Mouse (Mus musculus): ENCODE measurements at regions not wholly inside any gene's neighbourhood (a gene's known extent, or its start where the extent isn't known, plus 50 kb on each side); places are given as distances from the start of the nearest gene placed in this dataset.
"Not testable (repeated sequence)": the region's sequence is repeated elsewhere in the genome, so short reads cannot be mapped to it uniquely, and the experiment has no call there.

- Histone ChIP-seq H3K36me3 (ENCODE audit: control insufficient read depth, insufficient read depth, low read length) (no peaks in the 10 kb centered on the region), H3K9me3 (ENCODE audit: control insufficient read depth, low read length) (no peaks in the 10 kb centered on the region), H3K4me1 (ENCODE audit: control insufficient read depth in 2 of 2, insufficient read depth in 2 of 2, low read length in 2 of 2) (no peaks in the 10 kb centered on the region), H3K27me3 (ENCODE audit: control insufficient read depth, insufficient read depth, low read length) (no peaks in the 10 kb centered on the region), H3K4me2 (ENCODE audit: low read length) (no peak overlapping the region), H3K4me3 (ENCODE audit: control insufficient read depth in 1 of 2, insufficient read depth in 1 of 2, low read depth in 1 of 2, low read length in 2 of 2) (no peak overlapping the region), H3K27ac (replicated peaks in 1 of 2; ENCODE audit: control insufficient read depth in 1 of 2, insufficient read depth in 1 of 2, low read depth in 2 of 2, low read length in 2 of 2) (no peak overlapping the region), H3K9ac (ENCODE audit: low read length) (no peak overlapping the region)
- ATAC-seq (ENCODE audit: insufficient number of reproducible peaks, insufficient read depth, low FRiP score, low read depth), result no peak
- WGBS, result 80% methylated on average over 1 of the region's 1 CpGs
Observed at GRCm38 (mm10) chr11:16619736-16620135, 111.5 kb upstream of the Sec61g start.

- Histone ChIP-seq H3K9me3 (ENCODE audit: control insufficient read depth, low read length) (no peaks in the 10 kb centered on the region), H3K27me3 (ENCODE audit: control insufficient read depth, insufficient read depth, low read length) (no peaks in the 10 kb centered on the region), H3K4me3 (ENCODE audit: control insufficient read depth in 1 of 2, insufficient read depth in 1 of 2, low read depth in 1 of 2, low read length in 2 of 2) (no peak overlapping the region), H3K4me2 (ENCODE audit: low read length) (no peak overlapping the region), H3K4me1 (ENCODE audit: control insufficient read depth in 2 of 2, insufficient read depth in 2 of 2, low read length in 2 of 2) (no peaks in the 10 kb centered on the region; a peak in 1 of 4 replicates), H3K9ac (ENCODE audit: low read length) (no peak overlapping the region), H3K27ac (replicated peaks in 1 of 2; ENCODE audit: control insufficient read depth in 1 of 2, insufficient read depth in 1 of 2, low read depth in 2 of 2, low read length in 2 of 2) (no peak overlapping the region), H3K36me3 (ENCODE audit: control insufficient read depth, insufficient read depth, low read length) (no peaks in the 10 kb centered on the region)
- no peak for ATAC-seq (ENCODE audit: insufficient number of reproducible peaks, insufficient read depth, low FRiP score, low read depth)
- WGBS, result 63% methylated on average over 2 of the region's 2 CpGs
Observed at GRCm38 (mm10) chr11:16623694-16624093, 115.4 kb upstream of the Sec61g start.

DNA sequence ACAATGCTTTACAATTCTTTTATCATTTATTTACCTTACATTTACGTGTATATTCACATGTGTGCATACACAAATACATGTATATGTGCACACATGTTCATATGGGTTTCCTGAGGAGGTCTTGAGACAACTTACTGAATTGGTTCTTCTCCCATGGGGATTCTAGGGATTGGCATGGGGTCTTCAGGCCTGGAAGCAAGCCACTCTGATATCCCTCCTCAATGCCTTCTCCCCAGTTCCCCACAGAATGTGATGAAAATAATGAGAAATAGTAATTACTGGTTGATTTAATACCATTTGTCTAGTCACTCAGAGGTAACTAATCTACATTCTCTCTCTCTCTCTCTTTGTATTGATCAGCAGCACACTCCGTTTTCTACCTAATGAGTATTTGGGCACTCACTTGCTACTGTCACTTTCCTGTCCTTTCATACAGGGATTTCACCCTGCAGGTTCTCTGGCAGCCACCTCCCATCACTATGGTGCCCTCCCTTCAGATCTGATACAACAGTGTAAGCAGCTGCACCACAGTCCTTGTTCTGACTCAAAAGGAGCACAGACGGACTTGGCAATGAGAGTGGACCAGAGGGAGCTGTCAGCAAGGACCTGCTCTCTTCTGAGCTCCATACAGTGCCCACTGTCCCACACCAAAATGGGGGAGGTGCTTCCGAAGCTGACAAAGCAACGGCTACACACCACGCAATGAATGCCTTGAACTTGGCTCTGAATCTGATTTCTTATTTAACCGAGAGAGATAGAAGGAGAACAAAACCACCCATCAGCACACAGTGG, 119.2 kb upstream of the Sec61g start:
- H3K4me2 ChIP-seq (ENCODE audit: low read length), result no peak overlapping the region
- no peaks in the 10 kb centered on the region for H3K9me3 ChIP-seq (ENCODE audit: control insufficient read depth, low read length)
- H3K36me3 ChIP-seq (ENCODE audit: control insufficient read depth, insufficient read depth, low read length), result no peaks in the 10 kb centered on the region
- no peaks in the 10 kb centered on the region; a peak in 1 of 4 replicates for H3K4me1 ChIP-seq (ENCODE audit: control insufficient read depth in 2 of 2, insufficient read depth in 2 of 2, low read length in 2 of 2)
- no peak for ATAC-seq (ENCODE audit: insufficient number of reproducible peaks, insufficient read depth, low FRiP score, low read depth)
- H3K9ac ChIP-seq (ENCODE audit: low read length), result no peak overlapping the region
- H3K27me3 ChIP-seq (ENCODE audit: control insufficient read depth, insufficient read depth, low read length), result no peaks in the 10 kb centered on the region
- H3K27ac ChIP-seq (replicated peaks in 1 of 2; ENCODE audit: control insufficient read depth in 1 of 2, insufficient read depth in 1 of 2, low read depth in 2 of 2, low read length in 2 of 2), result no peak overlapping the region
- WGBS, result 62% methylated on average over 7 of the region's 7 CpGs
- no peak overlapping the region for H3K4me3 ChIP-seq (ENCODE audit: control insufficient read depth in 1 of 2, insufficient read depth in 1 of 2, low read depth in 1 of 2, low read length in 2 of 2)

DNA sequence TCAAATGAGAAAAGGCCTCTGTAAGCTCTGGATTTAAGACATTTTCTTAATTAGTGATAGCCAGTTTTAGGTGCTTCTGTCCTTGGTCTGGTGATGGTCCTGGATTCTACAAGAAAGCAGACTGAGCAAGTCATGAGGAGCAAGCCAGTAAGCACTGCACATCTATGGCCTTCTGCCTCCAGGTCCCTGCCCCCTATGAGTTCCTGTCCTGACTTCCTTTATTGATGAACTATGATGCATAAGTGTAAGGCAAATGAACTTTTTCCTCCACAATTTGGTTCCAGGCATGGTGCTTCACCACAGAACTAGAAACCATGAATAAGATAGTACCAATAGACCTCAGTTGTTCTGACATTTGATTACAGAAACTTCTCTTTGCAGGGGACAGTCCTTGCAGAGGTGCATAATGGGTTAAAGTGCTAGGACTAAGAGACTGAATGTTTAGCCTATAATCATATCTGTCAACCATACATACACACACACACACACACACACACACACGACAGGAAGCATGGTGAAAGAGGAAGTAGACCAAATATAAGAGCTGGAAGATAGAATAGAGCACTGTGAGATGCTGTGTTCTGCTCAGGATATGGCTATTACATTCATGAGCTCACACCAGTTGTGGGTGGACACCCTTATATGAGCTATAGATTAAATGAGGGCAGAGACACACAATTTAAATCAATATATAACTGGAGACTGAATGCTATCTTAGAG, 121.3 kb upstream of the Sec61g start:
- Histone ChIP-seq H3K27ac (replicated peaks in 1 of 2; ENCODE audit: control insufficient read depth in 1 of 2, insufficient read depth in 1 of 2, low read depth in 2 of 2, low read length in 2 of 2) (no peak overlapping the region), H3K9me3 (ENCODE audit: control insufficient read depth, low read length) (no peaks in the 10 kb centered on the region), H3K36me3 (ENCODE audit: control insufficient read depth, insufficient read depth, low read length) (no peaks in the 10 kb centered on the region), H3K4me3 (ENCODE audit: control insufficient read depth in 1 of 2, insufficient read depth in 1 of 2, low read depth in 1 of 2, low read length in 2 of 2) (no peak overlapping the region), H3K4me1 (ENCODE audit: control insufficient read depth in 2 of 2, insufficient read depth in 2 of 2, low read length in 2 of 2) (no peaks in the 10 kb centered on the region; a peak in 1 of 4 replicates), H3K4me2 (ENCODE audit: low read length) (no peak overlapping the region), H3K27me3 (ENCODE audit: control insufficient read depth, insufficient read depth, low read length) (no peaks in the 10 kb centered on the region), H3K9ac (ENCODE audit: low read length) (no peak overlapping the region)
- 50% methylated on average over 1 of the region's 1 CpGs for WGBS
- no peak for ATAC-seq (ENCODE audit: insufficient number of reproducible peaks, insufficient read depth, low FRiP score, low read depth)

DNA sequence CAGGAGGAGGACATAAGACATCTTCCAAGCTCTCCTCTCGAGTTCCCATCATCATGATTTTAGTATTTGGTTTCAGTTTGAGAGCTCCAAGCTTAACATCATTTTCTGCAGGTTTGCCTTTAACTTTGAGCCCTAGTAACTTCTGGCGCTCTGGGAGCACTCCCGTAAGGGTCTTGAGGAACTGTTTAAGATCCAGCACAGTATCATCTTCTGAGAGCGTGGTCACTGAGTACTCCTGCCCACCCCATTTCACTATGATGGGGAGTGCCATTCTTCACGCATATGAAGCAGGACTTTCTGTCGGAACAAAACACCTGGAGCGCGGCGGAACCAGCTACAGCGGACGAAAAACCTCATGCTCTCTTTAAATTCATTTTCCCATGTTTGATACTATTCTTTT, 116.2 kb upstream of the Egfr start:
- not testable (repeated sequence) for H3K36me3 ChIP-seq (ENCODE audit: control insufficient read depth, insufficient read depth, low read length); H3K9me3 ChIP-seq (ENCODE audit: control insufficient read depth, low read length); H3K4me3 ChIP-seq (ENCODE audit: control insufficient read depth in 1 of 2, insufficient read depth in 1 of 2, low read depth in 1 of 2, low read length in 2 of 2); ATAC-seq (ENCODE audit: insufficient number of reproducible peaks, insufficient read depth, low FRiP score, low read depth); H3K27me3 ChIP-seq (ENCODE audit: control insufficient read depth, insufficient read depth, low read length); H3K9ac ChIP-seq (ENCODE audit: low read length); H3K4me1 ChIP-seq (ENCODE audit: control insufficient read depth in 2 of 2, insufficient read depth in 2 of 2, low read length in 2 of 2); H3K27ac ChIP-seq (replicated peaks in 1 of 2; ENCODE audit: control insufficient read depth in 1 of 2, insufficient read depth in 1 of 2, low read depth in 2 of 2, low read length in 2 of 2); H3K4me2 ChIP-seq (ENCODE audit: low read length)
- WGBS, result 92% methylated on average over 11 of the region's 11 CpGs

- no peaks in the 10 kb centered on the region for H3K36me3 ChIP-seq (ENCODE audit: control insufficient read depth, insufficient read depth, low read length)
- no peak for ATAC-seq (ENCODE audit: insufficient number of reproducible peaks, insufficient read depth, low FRiP score, low read depth)
Observed at GRCm38 (mm10) chr11:16637679-16638078, 114.3 kb upstream of the Egfr start.

DNA sequence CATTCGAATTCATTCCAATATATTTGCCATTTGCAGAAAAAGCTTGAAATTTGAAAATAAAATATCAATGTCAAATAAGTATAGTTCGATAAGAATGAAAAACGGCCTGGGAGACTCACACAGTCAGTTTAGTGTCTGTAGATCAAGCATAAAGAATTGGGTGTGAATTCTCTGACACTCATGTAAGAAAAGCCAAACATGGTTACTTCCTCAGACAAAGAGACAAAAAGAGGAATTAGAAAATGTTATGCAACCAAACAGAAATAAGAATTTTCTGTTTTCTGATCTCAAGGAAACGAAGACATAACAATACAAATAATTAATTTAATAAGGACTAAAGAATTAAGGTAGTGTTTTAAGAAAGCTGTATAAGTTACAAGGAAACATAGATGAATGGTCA, 113.7 kb upstream of the Egfr start:
- Histone ChIP-seq H3K4me3 (ENCODE audit: control insufficient read depth in 1 of 2, insufficient read depth in 1 of 2, low read depth in 1 of 2, low read length in 2 of 2) (no peak overlapping the region), H3K9ac (ENCODE audit: low read length) (no peak overlapping the region), H3K27ac (replicated peaks in 1 of 2; ENCODE audit: control insufficient read depth in 1 of 2, insufficient read depth in 1 of 2, low read depth in 2 of 2, low read length in 2 of 2) (no peak overlapping the region), H3K4me1 (ENCODE audit: control insufficient read depth in 2 of 2, insufficient read depth in 2 of 2, low read length in 2 of 2) (no peaks in the 10 kb centered on the region), H3K9me3 (ENCODE audit: control insufficient read depth, low read length) (no peaks in the 10 kb centered on the region), H3K36me3 (ENCODE audit: control insufficient read depth, insufficient read depth, low read length) (no peaks in the 10 kb centered on the region), H3K4me2 (ENCODE audit: low read length) (no peak overlapping the region), H3K27me3 (ENCODE audit: control insufficient read depth, insufficient read depth, low read length) (no peaks in the 10 kb centered on the region)
- WGBS, result 81% methylated on average over 4 of the region's 4 CpGs
- ATAC-seq (ENCODE audit: insufficient number of reproducible peaks, insufficient read depth, low FRiP score, low read depth), result no peak

More at GRCm38 (mm10) chr11:16637679-16638078, 114.3 kb upstream of the Egfr start:
- Histone ChIP-seq H3K4me3 (ENCODE audit: control insufficient read depth in 1 of 2, insufficient read depth in 1 of 2, low read depth in 1 of 2, low read length in 2 of 2) (no peak overlapping the region), H3K27ac (replicated peaks in 1 of 2; ENCODE audit: control insufficient read depth in 1 of 2, insufficient read depth in 1 of 2, low read depth in 2 of 2, low read length in 2 of 2) (no peak overlapping the region), H3K27me3 (ENCODE audit: control insufficient read depth, insufficient read depth, low read length) (no peaks in the 10 kb centered on the region), H3K9ac (ENCODE audit: low read length) (no peak overlapping the region), H3K4me2 (ENCODE audit: low read length) (no peak overlapping the region), H3K9me3 (ENCODE audit: control insufficient read depth, low read length) (no peaks in the 10 kb centered on the region), H3K4me1 (ENCODE audit: control insufficient read depth in 2 of 2, insufficient read depth in 2 of 2, low read length in 2 of 2) (no peaks in the 10 kb centered on the region)
- 73% methylated on average over 2 of the region's 2 CpGs for WGBS
